Mouse (Mus musculus) ES-E14 (cell line): ENCODE measurements at regions not wholly inside any gene's neighbourhood (a gene's known extent, or its start where the extent isn't known, plus 50 kb on each side); places are given as distances from the start of the nearest gene placed in this dataset.

ENCODE experiments used
- CHD2 ChIP-seq: IDR thresholded peaks from 2 replicates; pipeline ENCODE4 v1.6.1; 2014; ENCODE audit warnings: mild to moderate bottlenecking, low read depth, low read length, inconsistent platforms
- HCFC1 ChIP-seq: IDR thresholded peaks from 2 replicates; pipeline ENCODE4 v1.6.1; 2012; ENCODE audit warnings: low read length, inconsistent platforms, borderline replicate concordance; ENCODE audit not compliant: insufficient read depth
- MAFK ChIP-seq: IDR thresholded peaks from 2 replicates; pipeline ENCODE4 v1.6.1; 2014; ENCODE audit warnings: mild to moderate bottlenecking, low read depth, low read length, inconsistent platforms; ENCODE audit not compliant: insufficient read depth
- ZC3H11A ChIP-seq: IDR thresholded peaks from 2 replicates; pipeline ENCODE4 v1.6.1; 2012; ENCODE audit warnings: low read depth, mild to moderate bottlenecking, inconsistent platforms, low read length, borderline replicate concordance
- ZNF384 ChIP-seq: IDR thresholded peaks from 2 replicates; pipeline ENCODE4 v1.6.1; 2012; ENCODE audit warnings: low read depth, low read length, inconsistent platforms

DNA sequence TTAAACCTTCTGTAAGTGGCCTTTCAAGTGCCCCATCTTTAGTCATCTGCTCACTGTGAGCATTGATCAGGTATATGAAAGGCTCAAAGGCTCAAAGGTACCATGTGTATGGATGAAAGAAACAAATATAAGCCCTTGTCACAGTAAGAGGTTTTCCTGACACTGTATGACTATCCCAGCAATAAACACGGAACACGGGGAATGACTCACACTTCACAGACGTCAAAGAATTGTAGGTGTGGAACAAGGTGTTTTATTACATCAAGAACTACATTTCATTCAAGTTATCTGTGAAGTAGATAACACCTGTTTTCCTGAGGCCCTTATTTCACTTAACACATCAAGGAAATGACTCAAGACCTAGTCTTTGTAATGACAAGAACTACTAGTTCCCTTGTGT, 678.3 kb downstream of the Slc16a7 start:
- TF ChIP-seq HCFC1 (no peak), MAFK (no peak), ZC3H11A (no peak), CHD2 (no peak), ZNF384 (no peak)
